Mouse (Mus musculus) intestine, postnatal 0 days (tissue): Measurements from ENCODE around the gene Akap9. TPM values are rescaled to one million over a fixed set of nuclear protein-coding genes. Genes with fewer than 3 reads are reported as not detected.
"Not testable (repeated sequence)": the region's sequence is repeated elsewhere in the genome, so short reads cannot be mapped to it uniquely, and the experiment has no call there.

Source experiments
- ATAC-seq: fragments of 200-750 bp; cut with Nextera tagmentation; 2 replicates; pipeline ENCODE4 v1.8.0; 2017; ENCODE audit warnings: mild to moderate bottlenecking, moderate TSS enrichment, moderate library complexity
- H3K27ac ChIP-seq: fragments of 300-500 bp; sonication (generic); 2 replicates; pipeline ENCODE4 v1.5.1; 2014; ENCODE audit warnings: mild to moderate bottlenecking, low read depth, low read length, moderate library complexity
- H3K27me3 ChIP-seq: fragments of 300-500 bp; sonication (generic); replicated peaks from 2 replicates; pipeline ENCODE4 v1.6.1; 2014; ENCODE audit warnings: low read length, mixed read lengths; ENCODE audit not compliant: control insufficient read depth, insufficient read depth
- H3K36me3 ChIP-seq: fragments of 300-500 bp; sonication (generic); 2 replicates; pipeline ENCODE4 v1.6.1; 2014; ENCODE audit warnings: mild to moderate bottlenecking, moderate library complexity; ENCODE audit not compliant: control insufficient read depth, insufficient read depth
- H3K4me1 ChIP-seq: fragments of 300-500 bp; sonication (generic); replicated peaks from 2 replicates; pipeline ENCODE4 v1.6.1; 2014; ENCODE audit warnings: antibody characterized with exemption, low read length, mixed read lengths; ENCODE audit not compliant: control insufficient read depth, insufficient read depth
- H3K4me2 ChIP-seq: fragments of 300-500 bp; sonication (generic); replicated peaks from 2 replicates; pipeline ENCODE4 v1.6.1; 2014; ENCODE audit warnings: low read depth, mild to moderate bottlenecking, moderate library complexity
- H3K4me3 ChIP-seq: fragments of 300-500 bp; sonication (generic); 2 replicates; pipeline ENCODE4 v1.5.1; 2014; ENCODE audit warnings: low read depth, low read length
- H3K9ac ChIP-seq: fragments of 300-500 bp; sonication (generic); 2 replicates; pipeline ENCODE4 v1.6.1; 2014; ENCODE audit warnings: mild to moderate bottlenecking, low read depth, low read length
- H3K9me3 ChIP-seq: fragments of 300-500 bp; sonication (generic); 2 replicates; pipeline ENCODE4 v1.6.1; 2016; ENCODE audit warnings: mixed run types; ENCODE audit not compliant: control insufficient read depth
- CTCF ChIP-seq: sonication (generic); IDR thresholded peaks from 2 replicates; pipeline ENCODE4 v1.5.1; 2016; ENCODE audit warnings: low read depth, mild to moderate bottlenecking, control low read depth, antibody characterized with exemption, moderate library complexity
- WGBS: fragments of 180-500 bp; shearing (Covaris S2); extraction: QIAGEN DNeasy Blood & Tissue Kit; methylation state at CpG from one replicate; pipeline ENCODE4 v1.1.7; 2014; 5-methylcytosine and 5-hydroxymethylcytosine counted together
- polyA plus RNA-seq: library from polyadenylated mRNA; unstranded; fragments of >200 nt; fragmentation: Nextera tagmentation; extraction: Ambion mirVana; gene quantifications from 2 replicates; pipeline ENCODE4 v1.2.1, GENCODE M21; 2015

Gene Akap9
- polyA plus RNA-seq, 1 experiment from 2014 or later: 79.1 TPM

GRCm38 (mm10) chr5:4008266-4008665 is 80.4 kb downstream of the Akap9 start:
- Histone ChIP-seq H3K4me1 (0 out of 2 replicates have a peak, but pooled peaks cover 3% of the 10 kb centered on the region), H3K27ac (no peak overlapping the region), H3K27me3 (no peaks in the 10 kb centered on the region), H3K9me3 (no peaks in the 10 kb centered on the region), H3K4me3 (no peak overlapping the region), H3K9ac (no peak overlapping the region), H3K4me2 (no peak overlapping the region), H3K36me3 (peaks cover 41% of the 10 kb centered on the region)
- TF ChIP-seq CTCF: no peak
- WGBS: 85% methylated on average over 10 of the region's 10 CpGs
- ATAC-seq: no peak

DNA sequence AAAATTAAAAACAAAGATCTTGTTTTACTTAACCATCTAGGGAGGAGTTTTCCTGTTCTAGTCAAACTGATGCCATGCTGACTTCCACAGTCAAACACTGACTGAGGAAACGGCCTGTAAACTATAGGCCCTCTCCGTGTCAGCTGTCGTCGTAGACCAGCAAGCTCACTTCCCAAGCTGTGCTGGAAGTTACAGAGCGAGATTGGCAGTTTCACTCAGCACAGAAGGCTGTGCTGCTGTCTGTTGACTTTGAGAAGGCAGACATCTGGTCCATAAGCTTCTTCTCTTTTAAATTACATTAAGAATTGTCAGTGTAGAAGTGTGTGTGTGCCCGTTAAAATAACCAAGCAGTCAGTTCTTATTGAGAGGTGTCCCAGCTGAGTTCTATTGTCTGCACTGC is 81.7 kb downstream of the Akap9 start:
- Histone ChIP-seq H3K9ac (no peak overlapping the region), H3K4me2 (no peak overlapping the region), H3K27me3 (no peaks in the 10 kb centered on the region), H3K4me1 (0 out of 2 replicates have a peak, but pooled peaks cover 3% of the 10 kb centered on the region), H3K9me3 (no peaks in the 10 kb centered on the region), H3K4me3 (no peak overlapping the region), H3K36me3 (peaks cover 51% of the 10 kb centered on the region), H3K27ac (no peak overlapping the region)
- WGBS: 90% methylated on average over 6 of the region's 6 CpGs
- no peak for ATAC-seq
- no peak for TF ChIP-seq CTCF

DNA sequence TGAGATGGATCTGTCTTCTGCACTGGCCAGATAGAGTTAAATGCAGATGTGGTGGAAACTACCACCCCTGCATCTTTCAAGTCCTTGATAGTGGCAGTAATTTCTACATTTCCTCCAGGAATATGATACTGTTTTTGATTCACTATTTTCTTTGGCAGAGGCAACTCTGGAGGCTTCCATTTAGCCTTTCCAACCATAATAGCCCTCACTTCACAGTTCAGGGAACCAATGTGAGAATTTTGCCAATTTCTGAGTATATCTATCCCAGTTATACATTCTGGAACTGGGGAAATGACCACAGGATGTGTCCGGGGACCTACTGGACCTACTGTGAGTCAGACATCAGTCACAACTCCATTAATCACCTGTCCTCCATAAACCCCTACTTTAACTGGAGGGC is 89.8 kb downstream of the Akap9 start:
- not testable (repeated sequence) for H3K27me3 ChIP-seq, ATAC-seq, H3K4me1 ChIP-seq, H3K9me3 ChIP-seq, H3K4me3 ChIP-seq, H3K9ac ChIP-seq, H3K27ac ChIP-seq, H3K4me2 ChIP-seq
- WGBS: 85% methylated on average over 1 of the region's 1 CpGs
- H3K36me3 ChIP-seq: peaks cover 24% of the 10 kb centered on the region

DNA sequence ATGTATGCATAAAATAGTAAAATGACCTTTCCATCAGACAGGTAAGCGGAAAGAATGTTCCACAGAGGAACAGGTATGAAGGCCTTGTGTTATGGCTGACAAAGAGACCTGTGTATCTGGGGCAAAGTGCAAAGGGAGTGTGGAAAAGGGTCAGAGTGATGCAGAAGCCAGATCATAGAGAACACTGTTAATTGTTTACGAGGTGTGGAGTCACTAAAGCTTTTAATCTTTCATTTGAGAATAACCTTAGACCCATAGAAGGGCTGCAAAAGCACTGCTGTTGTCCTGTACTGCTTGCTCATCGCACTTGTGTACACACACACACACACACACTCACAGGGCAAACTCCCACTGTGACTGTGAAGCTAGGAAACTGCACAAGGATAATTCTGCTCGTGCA is 91.5 kb downstream of the Akap9 start:
- WGBS: 47% methylated on average over 4 of the region's 4 CpGs
- peaks cover 14% of the 10 kb centered on the region; the same call in 1 of the 2 replicates for H3K4me1 ChIP-seq
- peak overlapping the region; percentile 76 for H3K27ac ChIP-seq
- peaks cover 9% of the 10 kb centered on the region; the same call in 1 of the 2 replicates for H3K36me3 ChIP-seq
- no peaks in the 10 kb centered on the region for H3K9me3 ChIP-seq
- H3K9ac ChIP-seq: no peak overlapping the region
- peak; percentile 78 for ATAC-seq
- H3K4me2 ChIP-seq: peak overlapping the region; percentile 24
- H3K4me3 ChIP-seq: no peak overlapping the region
- H3K27me3 ChIP-seq: no peaks in the 10 kb centered on the region
- no peak for TF ChIP-seq CTCF

DNA sequence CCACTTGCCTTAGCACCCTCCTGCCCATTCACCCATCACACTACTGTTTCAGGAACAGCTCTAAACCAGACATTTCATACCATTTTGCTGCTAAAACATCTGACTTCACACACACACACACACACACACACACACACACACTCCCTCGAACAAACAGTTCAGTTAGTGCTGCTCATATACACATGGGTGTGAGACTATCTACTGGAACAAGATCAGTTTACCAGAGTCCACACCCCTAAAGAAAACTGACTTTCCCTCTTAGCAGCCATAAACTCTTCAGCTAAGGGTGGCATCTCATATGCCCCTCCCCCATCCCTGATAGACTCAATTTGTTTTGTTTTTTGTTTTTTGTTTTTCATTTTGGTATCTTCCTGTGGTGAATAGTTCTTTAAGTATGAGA is 92.2 kb downstream of the Akap9 start:
- H3K9ac ChIP-seq: no peak overlapping the region
- H3K4me1 ChIP-seq: peaks cover 14% of the 10 kb centered on the region; the same call in 1 of the 2 replicates
- H3K4me3 ChIP-seq: no peak overlapping the region
- H3K4me2 ChIP-seq: peak overlapping the region; percentile 24
- 0 out of 2 replicates have a peak, but pooled peaks cover 5% of the 10 kb centered on the region for H3K36me3 ChIP-seq
- peak overlapping the region; percentile 76 for H3K27ac ChIP-seq
- ATAC-seq: peak; percentile 29; the same call in 1 of the 2 replicates
- 43% methylated on average over 1 of the region's 1 CpGs for WGBS
- H3K27me3 ChIP-seq: no peaks in the 10 kb centered on the region
- H3K9me3 ChIP-seq: no peaks in the 10 kb centered on the region
- no peak for TF ChIP-seq CTCF

- 35% methylated on average over 13 of the region's 13 CpGs for WGBS
- Histone ChIP-seq H3K27ac (peak overlapping the region; percentile 87), H3K9me3 (no peaks in the 10 kb centered on the region), H3K27me3 (no peaks in the 10 kb centered on the region), H3K9ac (0 out of 2 replicates have a peak overlapping the region, but pooled peaks have one; percentile 23), H3K4me1 (peaks cover 14% of the 10 kb centered on the region; the same call in 1 of the 2 replicates), H3K4me2 (peak overlapping the region; percentile 59), H3K36me3 (peaks cover under 1% of the 10 kb centered on the region; the same call in 1 of the 2 replicates), H3K4me3 (peak overlapping the region; percentile 11; the same call in 1 of the 2 replicates)
- no peak for TF ChIP-seq CTCF
- peak; percentile 48 for ATAC-seq
Measured at GRCm38 (mm10) chr5:4023186-4023585, 95.3 kb downstream of the Akap9 start.
